Mouse (Mus musculus): Measurements from ENCODE around the gene Ruvbl1.

DNA sequence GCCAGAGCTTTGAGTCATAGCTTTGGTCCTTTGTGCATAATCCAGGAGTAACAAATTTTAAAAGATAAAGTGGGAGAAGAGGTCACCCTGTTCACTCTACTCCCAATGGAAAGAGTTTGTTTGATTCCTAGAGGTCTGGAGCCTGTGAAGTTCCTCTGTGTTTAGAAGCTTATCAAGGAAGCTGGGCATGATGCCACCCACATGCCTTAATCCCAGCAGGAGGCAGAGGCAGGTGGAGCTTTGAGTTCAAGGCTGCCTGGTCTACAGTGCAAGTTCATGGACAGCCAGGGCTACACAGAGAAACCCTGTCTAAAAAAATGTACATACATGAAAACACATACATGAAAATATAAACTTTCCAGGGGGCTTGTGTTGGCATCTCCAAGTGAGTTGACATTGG, 18.7 kb downstream of the Ruvbl1 start:
- TF ChIP-seq MAX (IDR thresholded peaks at IDR 0.05) (no peak), CTCF (IDR thresholded peaks at IDR 0.05; ENCODE audit: control insufficient read depth, insufficient read depth, insufficient read length) (no peak), CEBPB (IDR thresholded peaks at IDR 0.05; ENCODE audit: low read depth) (no peak), MYOG (IDR thresholded peaks at IDR 0.05; ENCODE audit: control insufficient read depth, extremely low read depth, insufficient read length) (no peak), MYOD1 (IDR thresholded peaks at IDR 0.05; ENCODE audit: control insufficient read depth, insufficient read length, low read depth) (no peak)

Data from C2C12 (cell line).